Mouse (Mus musculus) adrenal gland, postnatal 36 days (tissue): ENCODE results near the gene Copg2. TPM values are rescaled to one million over a fixed set of nuclear protein-coding genes. Genes with fewer than 3 reads are reported as not detected.

Experiments used
- DNase-seq, 2 experiments: peaks; one replicate each; pipeline ENCODE4 v3.0.0; 2021; ENCODE audit warnings: mixed read lengths in 1 of 2
- total RNA-seq, 2 experiments: library from RNA; stranded (reverse); gene quantifications; 2 replicates each; pipeline ENCODE4 v1.2.3; 2021

Gene Copg2
- total RNA-seq, 2 experiments from 2014 or later = 60.7 to 91.3 TPM

DNA sequence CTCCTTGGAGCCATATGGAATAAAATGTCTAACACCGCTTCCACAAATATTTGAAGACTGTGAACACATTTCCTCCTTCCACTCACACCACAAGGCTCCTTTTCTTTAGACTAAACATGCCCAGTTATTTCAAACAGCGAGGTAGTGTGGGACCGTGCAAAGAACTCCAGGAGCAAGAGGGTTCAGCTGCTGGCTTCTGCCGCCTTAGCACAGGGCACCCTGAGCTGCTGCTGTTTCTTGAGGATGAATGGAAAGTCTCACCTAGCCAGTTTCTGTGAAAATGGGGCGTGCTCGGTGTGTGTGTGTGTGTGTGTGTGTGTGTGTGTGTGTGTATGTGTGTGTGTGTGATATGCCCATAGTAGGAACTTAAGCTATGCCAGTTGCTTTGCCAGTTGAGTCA, 162.1 kb downstream of the Copg2 start:
- DNase-seq = no peak

- DNase-seq = no peak
These were observed 163.9 kb downstream of the Copg2 start for GRCm38 (mm10) chr6:30732571-30733130.

GRCm38 (mm10) chr6:30730301-30730971, 166.2 kb downstream of the Copg2 start:
- DNase-seq = no peak

DNA sequence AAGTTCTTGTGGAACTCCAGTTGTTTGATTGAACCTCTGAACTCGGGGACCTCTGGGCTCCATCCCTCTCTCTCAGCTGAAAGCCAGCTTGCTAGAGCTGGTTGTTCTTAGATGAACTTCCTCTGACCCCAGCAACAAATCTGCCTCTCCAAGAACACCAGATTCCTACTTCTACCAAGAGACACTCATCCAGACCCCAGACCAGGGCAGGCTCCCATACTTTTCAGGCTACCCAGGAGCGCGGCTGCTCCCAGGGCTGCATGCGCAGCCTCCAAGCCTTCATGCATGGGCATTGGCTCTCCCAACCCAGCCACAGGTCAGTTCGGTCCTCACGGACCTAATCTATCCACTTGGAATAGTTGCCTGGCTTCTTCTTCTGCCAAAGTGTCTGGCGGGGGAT, 173.3 kb downstream of the Copg2 start, which contains the start of gene Mest:
Mest (plus strand) TSS at position 217 of the 400 bp plus-strand sequence.
- no peak for DNase-seq

- no peak for DNase-seq
These were observed 174.0 kb downstream of the Copg2 start for GRCm38 (mm10) chr6:30722385-30723164.

- no peak for DNase-seq
These were observed 179.8 kb downstream of the Copg2 start for GRCm38 (mm10) chr6:30716796-30717195.

GRCm38 (mm10) chr6:30714891-30715471, 181.6 kb downstream of the Copg2 start:
- DNase-seq = no peak

DNA sequence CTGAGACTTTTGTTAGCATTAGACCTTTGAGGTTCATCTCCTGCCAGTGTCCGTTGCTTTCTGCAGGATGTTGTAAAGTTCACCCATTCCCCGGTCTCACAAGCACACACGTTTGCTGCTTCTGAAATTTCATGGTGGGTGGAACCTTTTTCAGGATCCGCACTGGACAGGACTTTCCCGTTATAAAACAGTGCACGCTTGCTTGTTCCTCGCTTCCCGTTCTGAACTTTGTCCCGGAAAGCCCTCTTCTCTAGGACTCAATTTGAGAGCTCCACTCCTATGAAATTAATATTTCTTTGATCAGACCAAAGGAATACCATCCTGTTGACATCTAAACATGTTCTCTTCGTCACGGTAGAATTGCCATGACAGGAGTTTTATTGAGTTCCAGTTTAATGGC, 182.7 kb downstream of the Copg2 start:
- DNase-seq = no peak

DNA sequence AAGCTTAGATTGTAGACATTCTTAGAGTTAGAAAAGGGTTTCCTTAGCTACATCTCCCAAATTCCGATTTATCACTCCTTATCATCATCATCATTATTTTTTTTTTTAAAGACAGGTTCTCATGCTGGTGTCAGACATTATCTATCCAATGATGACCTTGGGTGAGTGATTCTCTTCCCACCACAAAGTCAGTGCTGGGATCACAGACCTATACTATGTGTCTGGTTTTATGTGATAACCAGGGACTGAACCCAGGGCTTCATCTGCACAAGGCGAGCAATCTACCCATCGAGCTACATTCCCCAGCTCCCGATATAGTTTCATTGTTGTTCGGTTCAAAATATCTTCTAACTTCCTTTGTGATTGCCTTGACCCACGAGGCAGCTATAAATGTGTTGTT, 183.1 kb downstream of the Copg2 start:
- DNase-seq = no peak

DNA sequence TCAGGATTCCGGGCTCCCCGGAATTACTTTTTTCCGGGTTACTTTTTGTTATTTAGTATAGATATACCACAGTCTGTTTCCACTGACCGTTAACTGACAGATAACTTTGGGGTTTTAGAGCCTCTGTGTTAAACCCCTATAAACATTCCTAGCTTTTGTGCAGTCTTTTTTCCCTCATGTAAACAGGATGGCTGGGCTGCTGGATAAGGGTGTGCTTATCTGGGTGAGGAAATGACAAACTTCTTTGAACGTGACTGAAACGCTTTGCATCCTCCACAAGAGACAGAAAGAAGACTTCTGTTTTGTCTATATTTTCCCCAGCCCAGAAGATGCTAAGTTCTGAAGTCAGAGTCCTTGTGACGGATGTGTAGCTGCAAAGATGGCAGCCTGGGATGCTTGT, 184.1 kb downstream of the Copg2 start:
- DNase-seq = no peak

DNA sequence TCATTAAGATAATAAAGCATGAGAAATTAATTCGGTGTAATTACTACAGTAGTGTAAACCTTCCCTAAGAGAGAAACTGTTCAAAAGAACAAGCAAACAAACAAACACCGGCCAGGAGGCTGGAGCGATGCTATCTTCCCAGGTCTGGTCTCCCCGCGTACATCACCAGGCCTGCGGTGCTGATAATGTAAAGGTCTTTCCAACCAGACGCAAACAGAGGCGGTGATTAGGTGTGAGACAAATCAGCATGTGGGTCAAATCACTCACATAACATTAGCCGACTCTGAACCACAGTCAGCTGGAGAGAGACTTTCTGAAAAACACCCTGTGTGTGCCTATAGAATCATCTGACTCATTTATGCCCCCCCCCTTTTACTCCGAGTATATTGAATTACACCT, 185.2 kb downstream of the Copg2 start:
- no peak for DNase-seq

DNA sequence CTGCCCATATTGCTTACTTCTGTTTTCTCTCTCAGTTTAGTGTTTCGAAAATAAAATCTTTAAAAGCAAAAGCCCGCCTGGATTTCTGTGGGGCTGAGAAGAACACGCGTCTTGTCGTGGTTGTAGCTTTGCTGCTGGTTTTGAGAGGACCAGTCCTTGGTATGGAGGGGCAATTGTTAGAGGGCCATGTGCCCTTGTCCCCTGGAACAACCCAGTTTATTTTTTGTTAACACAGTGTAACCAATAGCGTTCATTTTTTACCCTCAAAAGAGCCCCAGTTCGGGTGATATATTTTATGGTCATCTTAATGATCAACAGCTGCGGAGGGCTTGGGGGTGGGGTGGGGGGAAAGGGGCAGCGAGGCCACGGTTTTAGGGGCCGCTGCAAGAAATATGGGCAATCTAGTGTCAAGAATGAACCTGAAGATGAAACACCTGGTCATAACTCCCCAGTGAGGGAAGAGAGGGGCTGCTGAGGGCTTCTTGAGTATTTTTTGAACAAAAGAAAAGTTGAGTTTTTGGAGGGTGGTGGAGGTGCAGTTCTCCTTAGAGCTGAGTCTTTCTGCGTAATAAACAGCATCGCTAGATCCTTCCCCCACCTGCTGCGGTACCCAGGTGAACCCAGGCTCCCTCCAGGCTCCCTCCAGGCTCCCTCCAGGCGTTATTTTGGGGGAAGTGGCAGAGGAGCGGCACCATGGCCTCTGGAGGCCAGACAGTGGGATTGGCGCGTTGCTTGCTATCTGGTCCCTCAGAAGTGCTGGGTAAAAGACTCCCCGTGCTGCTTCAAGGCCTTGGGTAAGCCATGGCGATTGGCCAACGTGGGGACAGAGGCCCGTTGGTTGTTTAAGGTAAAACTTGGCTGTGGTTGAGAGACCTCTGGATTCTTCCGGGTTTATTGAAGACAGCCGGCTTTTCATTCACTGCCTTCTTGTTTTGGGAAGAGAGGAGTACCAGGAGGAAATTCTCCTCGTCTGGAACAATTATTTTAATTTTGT, 185.9 kb downstream of the Copg2 start:
- peak; percentile 36 to 49 for DNase-seq

DNA sequence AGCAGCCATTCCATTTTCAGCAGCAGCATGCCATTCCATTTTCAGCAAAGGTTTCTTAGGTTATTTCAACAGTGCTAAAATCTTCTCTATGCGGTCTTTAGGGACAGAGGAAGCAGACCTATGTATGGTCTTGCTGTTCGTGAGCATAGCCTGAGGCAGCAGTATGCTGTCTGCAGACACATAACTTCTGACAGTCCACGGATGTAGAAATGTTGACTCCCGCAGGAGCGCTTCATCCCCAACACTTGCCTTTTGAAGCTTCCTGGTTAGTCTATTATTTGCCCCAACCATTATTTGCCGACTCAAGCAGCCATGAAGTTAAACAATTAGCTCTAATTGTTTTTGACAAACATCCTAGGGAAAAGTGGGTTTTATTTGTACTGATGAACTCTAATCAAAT, 187.5 kb downstream of the Copg2 start:
- DNase-seq = no peak

- DNase-seq = no peak
These were observed 192.5 kb downstream of the Copg2 start for GRCm38 (mm10) chr6:30703977-30704602.

DNA sequence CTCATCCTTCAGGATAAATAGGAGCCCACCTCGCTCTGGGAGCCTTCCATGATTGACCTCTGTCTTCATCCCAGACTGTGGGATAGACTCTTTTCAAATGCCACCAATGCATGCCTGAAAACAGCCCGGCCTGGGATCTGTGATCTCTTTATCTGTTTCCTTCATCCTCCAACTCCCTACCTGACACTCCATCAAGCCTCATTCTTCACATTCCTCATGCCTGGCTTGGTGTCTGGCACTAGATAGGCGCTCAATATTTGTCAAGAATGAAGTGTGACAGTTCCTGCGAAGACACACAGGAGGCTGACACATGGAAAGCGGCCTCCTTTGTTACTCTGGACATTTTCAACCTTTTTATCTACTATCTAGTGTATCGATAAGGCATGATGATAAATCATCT, 193.1 kb downstream of the Copg2 start:
- no peak for DNase-seq

DNA sequence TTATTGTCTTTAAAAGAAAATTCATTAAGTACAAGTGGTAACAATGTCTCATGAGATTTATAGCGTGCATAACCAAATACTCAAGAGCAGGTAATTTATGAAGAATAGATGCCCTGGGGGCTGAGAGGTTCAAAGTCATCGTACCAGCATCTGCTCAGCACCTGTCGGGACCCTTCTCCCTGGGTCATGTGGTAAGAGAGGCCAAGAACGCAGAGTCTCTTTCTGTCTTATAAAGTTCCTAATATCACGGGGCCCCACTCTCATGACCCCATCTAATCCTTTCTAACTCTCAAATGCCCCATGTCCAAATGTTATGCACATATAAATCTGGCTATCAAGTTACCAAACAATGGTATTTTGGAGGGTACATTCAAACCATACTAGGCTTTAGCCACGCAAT, 193.7 kb downstream of the Copg2 start:
- no peak for DNase-seq

GRCm38 (mm10) chr6:30700182-30700581, 196.4 kb downstream of the Copg2 start:
- no peak for DNase-seq

- DNase-seq = no peak
These were observed 198.6 kb downstream of the Copg2 start for GRCm38 (mm10) chr6:30698036-30698435.
